Mouse (Mus musculus): ENCODE measurements around the gene Rbfox1.

Rbfox1 gene

DNA sequence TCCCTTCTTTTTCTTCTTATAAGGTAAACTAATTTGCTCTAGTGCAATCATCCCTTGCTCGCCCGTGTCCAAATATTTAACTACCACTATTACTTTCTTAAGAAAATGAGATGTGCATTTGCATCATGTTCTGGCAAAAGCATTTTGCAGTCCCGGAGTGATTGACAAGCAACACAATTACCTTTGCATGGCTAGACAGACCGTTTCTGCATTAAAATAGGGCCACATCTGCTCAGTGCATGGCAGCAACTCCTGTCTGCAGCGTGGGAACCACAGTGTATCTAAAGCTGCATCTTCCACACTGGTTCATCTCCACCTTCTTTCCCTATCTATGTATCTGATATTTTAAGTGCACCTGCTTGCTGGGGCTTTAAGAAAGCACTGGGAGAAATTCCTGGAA is 1473.9 kb downstream of the Rbfox1 start:
- no peak for DNase-seq (ENCODE audit: low spot score)

DNA sequence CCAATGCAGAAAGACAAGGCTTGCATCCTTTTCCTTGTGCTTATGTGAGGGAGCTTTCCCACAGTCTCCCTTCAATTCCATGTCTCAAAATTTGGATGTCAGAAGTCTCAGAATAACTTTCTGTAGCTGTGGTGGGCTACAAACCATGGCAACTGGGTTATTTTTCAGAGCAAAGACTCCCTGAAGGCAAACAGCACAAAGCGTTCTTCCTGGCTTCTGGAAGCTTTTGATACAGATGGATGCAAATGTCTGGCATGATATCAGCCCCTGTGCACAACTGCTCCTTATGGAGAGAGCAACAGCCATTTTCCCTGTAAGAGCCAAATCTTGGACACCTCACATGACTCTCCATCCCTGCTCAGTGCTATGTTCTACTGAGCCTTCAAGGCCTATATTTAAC is 1475.6 kb downstream of the Rbfox1 start:
- DNase-seq (ENCODE audit: low spot score): peak; percentile 29

- no peak for DNase-seq (ENCODE audit: low spot score)
These were observed 1480.7 kb downstream of the Rbfox1 start for GRCm38 (mm10) chr16:7365878-7366277.

DNA sequence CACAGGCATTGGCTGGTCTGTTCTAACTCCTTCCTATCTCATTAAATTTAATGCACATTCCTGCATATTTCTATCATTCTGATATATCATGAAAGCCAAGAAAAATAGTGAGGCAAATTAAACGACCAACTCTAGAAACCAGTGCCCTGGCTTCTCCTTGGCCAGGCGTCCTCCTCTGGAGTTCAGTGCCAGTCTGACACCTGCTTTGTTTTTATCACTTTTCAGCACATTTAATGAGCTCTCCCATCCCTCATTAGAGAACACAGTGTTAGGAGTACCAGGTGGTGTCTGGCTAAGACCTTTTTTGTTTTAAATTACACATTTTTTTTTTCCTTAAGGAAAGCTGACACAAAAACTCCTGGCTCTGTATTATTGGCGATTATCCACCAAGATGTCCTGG is 1489.0 kb downstream of the Rbfox1 start:
- DNase-seq (ENCODE audit: low spot score): no peak

DNA sequence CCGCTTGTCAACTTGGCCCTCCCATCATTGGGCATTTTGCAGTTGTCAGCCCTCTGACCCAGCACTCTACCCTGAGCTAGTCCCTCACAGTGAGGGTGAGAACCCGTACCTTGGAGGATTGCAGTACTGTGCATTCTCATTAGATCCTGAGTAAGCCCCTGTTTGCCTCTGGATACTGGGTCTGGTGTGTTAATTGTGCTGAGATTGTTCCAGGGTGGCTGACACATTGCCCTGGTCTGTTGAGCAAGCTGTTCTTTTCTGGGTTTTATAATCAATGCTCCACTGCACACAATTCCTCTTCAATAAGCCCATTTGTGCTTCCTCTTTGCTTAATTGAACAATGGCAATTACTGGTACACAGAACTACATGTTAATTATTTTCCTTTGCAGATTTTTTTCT is 1489.5 kb downstream of the Rbfox1 start:
- no peak for DNase-seq (ENCODE audit: low spot score)

- DNase-seq (ENCODE audit: low spot score): no peak
These were observed 1510.9 kb downstream of the Rbfox1 start for GRCm38 (mm10) chr16:7396101-7396500.

- no peak for DNase-seq (ENCODE audit: low spot score)
These were observed 1519.8 kb downstream of the Rbfox1 start for GRCm38 (mm10) chr16:7404766-7405492.

- no peak for DNase-seq (ENCODE audit: low spot score)
These were observed 1522.9 kb downstream of the Rbfox1 start for GRCm38 (mm10) chr16:7407862-7408640.

- DNase-seq (ENCODE audit: low spot score): peak; percentile 24
These were observed 1534.6 kb downstream of the Rbfox1 start for GRCm38 (mm10) chr16:7419655-7420281.

- no peak for DNase-seq (ENCODE audit: low spot score)
These were observed 1540.4 kb downstream of the Rbfox1 start for GRCm38 (mm10) chr16:7425386-7426089.

GRCm38 (mm10) chr16:7433296-7433695 is 1548.1 kb downstream of the Rbfox1 start:
- no peak for DNase-seq (ENCODE audit: low spot score)

- no peak for DNase-seq (ENCODE audit: low spot score)
These were observed 1561.7 kb downstream of the Rbfox1 start for GRCm38 (mm10) chr16:7446791-7447290.

DNA sequence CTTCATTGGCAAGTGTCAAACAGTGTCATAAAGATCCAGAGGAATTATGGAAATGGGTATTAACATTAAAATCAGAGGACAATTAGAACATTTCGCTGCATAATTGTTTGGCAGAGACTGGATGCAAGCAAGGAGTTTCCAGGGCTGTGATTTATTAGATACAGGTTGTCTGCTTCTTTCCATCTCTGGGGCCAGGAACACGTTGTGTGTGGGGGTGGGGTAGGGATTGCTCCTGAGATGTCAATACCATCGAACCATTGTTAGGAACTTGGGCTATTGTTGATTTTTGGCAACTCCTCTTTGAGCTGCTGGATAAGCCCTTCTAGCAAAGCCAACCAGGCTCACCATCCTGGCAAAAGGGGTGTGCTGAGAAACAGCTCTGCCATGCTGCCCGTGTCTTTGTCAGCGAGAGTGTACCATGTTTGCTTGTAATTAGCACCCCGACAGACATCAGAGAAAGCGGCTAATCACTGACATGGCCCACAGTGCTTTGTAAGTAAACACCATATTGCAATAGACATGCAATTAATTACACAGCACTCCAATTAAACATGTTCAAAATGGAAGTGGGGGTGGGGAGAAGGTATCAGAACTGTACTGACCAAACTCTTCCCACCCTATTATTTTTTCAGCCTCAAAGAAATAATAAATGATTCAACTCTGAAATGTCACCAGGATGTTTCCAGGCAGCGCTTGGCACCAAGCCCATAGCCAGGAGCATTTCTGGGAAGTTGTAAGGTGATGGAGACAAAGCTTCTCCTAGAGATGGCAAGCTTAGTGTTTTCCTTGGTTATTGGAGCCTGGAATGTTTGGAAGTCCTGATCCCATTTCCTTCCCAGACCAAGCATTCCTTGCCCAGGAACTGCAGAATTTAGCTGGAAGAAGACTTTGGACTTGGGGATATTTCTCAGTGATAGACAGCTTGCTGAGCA is 1562.8 kb downstream of the Rbfox1 start:
- DNase-seq (ENCODE audit: low spot score): no peak

- DNase-seq (ENCODE audit: low spot score): no peak
These were observed 1566.0 kb downstream of the Rbfox1 start for GRCm38 (mm10) chr16:7451193-7451592.

- DNase-seq (ENCODE audit: low spot score): no peak
These were observed 1572.4 kb downstream of the Rbfox1 start for GRCm38 (mm10) chr16:7457571-7457970.
